Mouse (Mus musculus) adrenal gland, adult 18-20 months (tissue): ENCODE measurements at regions not wholly inside any gene's neighbourhood (a gene's known extent, or its start where the extent isn't known, plus 50 kb on each side); places are given as distances from the start of the nearest gene placed in this dataset.

Source experiments
- DNase-seq, 2 experiments: peaks; one replicate each; pipeline ENCODE4 v3.0.0; 2021 to 2022; ENCODE audit warnings: low spot score in 2 of 2

DNA sequence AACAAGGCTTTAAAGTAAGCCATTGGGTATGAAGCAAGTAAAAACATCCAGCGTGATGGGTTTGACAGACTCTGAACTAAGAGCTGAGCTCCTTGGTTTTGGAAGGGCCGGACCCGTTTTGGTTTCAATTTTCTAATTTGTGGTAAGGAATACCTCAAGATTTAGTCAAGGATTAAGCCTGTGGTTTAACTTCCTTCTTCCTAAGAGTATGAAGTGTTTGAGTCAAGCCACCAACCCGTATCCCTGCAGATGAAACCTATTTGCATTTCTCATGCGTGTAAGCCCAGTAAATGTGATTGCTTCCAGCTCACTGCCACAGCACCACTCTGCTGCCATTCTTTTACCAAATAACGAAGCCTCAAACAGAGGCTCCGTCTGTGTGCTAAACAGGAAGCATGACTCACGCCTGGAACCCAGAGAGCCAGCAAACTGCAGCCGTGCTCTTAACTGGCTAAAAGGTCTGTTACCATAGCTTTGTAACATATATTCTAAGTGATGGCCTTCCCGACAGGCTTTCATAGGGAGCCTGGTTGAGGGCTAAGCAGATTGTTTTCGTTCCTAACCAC is 149.7 kb downstream of the Etv1 start:
- DNase-seq, result peak in 1 of 2 experiments; percentile 13

DNA sequence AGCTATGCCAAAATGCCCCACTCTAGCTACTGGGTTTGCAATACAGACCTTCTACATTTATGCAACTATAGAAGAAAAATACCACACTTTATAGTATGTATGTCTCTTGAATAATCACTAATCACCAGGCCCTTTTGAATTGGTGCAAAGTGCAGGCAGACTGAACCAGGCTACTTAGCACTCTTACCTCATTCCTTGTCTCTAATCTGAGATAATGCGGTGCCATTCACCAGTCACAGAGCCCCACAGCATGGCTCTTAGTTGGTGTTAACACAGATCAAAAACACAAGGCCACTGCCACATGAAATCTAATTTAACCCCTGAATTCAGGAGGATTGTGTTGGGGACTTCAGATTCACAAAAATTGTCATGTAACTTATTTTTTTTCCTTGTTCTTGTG is 150.5 kb downstream of the Etv1 start:
- DNase-seq, result no peak

DNA sequence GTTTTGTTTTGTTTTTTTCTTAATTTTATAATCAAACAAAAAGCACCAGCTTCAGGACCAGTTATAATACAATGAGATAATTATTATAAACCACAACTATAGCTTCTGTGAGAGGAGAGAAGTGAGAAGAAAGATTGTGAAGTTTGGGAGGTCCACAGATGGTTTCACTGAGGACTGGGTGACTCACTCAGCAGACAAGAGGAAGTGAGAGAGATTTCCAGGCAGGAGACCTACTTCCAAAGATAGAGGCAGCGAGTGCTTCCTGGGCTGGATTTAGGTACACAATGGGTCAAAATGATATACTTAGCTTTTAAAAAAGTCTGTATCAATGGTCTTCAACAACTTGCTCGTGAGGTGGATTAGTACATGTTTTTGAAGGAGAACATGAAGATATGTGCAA is 152.6 kb downstream of the Etv1 start:
- DNase-seq, result no peak

DNA sequence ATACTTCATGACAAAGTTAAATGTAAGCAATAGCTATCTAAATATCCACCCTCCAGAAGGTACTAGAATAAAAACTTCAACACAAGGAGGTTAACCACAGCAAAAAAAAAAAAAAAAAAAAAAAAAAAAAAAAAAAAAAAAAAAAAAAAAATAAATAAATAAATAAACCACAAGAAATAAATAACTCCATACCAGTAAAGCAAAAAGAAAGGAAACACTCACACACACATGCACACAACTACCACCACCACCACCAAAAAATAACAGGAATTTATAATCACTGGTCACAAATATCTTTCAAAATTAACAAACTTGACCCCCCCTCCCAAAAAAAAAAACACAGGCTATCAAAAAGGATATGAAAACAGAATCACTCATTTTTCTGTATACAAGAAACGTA is 180.4 kb downstream of the Etv1 start:
- DNase-seq, result no peak

DNA sequence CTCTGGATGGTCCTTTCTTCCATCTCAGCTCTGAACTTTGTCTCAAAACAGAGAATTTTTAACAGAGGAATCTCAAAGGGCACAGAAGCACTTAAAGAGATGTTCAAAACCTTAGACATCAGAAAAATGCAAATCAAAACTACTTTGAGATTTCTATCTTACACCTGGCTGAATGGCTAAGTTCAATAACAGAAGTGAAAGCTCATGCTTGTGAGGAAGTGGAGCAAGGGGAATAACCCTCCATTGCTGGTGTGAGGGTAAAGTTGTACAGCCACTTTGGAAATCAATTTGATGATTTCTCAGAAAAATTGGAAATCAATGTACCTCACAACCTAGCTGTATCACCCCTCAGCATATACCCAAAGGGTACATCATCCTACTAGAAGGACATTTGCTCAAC is 183.1 kb downstream of the Etv1 start:
- DNase-seq, result no peak

DNA sequence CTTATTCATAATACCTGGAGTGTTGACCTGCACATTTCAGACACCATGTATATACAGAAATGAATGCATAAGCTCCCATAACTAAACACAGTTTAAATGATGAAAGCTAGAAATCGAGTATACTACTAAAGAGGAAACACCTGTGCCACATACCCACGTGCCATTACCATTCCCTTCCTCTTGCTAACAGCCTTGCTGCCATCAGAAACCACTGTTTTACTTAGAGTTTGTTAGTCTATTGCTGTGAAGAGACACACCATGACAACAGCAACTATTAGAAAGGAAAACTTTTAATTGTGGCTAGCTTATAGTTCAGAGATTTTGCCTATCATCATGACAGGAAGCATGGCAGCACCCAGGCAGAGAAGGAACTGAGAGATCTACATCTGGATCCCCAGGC is 191.2 kb downstream of the Etv1 start:
- DNase-seq, result no peak

DNA sequence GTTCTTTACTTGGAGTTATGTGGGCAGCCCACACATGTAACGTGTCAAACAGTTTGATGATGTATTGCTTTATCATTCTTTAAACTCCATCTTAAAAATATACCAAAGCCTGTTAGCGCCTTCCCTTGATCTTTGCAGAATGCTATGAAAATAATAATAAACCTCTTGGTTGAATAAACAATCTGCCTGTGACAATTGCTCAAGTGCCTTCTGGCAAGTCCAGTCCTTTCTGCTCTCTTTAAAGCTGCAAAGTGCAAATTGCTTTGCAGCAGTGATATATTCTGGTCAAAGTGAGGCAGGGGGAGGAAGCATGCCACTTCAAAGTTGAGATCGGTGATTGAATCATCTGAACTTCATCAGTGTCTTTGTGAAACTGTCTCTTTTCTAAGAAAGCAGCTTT is 193.0 kb downstream of the Etv1 start:
- DNase-seq, result no peak

DNA sequence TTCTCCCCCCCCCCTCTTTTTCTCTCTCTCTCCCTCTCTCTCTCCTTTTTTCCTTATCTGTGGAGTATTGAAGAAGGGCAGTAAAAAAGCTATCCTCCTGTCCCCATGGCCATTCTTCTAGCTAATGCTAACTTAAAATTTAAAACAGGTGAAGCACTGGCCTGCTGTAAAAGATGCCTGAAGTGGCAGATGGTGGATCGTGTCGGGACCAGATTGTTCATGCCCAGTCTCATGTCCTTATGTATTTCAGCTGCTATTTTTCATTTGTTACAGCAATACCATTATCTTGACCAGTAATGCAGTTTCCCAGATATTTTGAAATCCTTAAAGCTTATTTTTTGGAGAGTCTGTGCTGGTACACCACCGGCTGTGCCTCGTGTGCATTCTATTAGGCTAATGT is 196.3 kb downstream of the Etv1 start:
- DNase-seq, result no peak

DNA sequence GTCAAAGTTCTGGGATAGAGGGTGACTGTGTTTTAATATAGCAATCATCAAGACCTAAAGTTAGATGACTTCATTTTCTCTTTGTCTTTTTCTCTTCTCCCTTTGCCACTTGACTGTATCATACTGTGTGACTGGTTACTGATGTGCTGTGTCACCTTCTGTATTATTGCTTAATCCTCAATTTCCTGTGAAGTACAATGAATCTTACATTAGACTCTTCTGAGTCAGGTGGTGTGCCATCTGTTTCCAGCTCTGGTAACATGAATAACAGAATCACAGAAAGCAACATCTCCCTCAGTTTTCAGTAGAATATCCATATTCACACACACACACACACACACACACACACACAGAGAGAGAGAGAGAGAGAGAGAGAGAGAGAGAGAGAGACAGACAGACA is 203.2 kb downstream of the Etv1 start:
- DNase-seq, result no peak

DNA sequence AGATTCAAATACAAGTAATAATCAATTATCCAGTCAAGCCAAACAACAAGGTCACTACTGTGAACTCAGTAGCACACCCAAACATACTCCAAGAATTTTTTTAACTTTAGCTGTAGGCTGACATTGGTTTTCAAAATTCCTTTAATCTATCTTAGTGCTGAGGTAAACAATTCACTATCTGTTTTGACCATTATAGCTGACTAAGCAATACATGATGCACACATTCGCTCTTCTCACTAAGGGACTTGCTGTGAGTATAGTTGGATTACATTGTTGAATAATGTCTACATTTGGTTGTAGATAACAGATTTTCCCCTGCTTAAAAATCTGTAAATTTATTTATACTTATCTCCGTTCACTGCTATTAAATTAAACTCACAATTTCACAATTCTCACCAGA is 206.7 kb downstream of the Etv1 start:
- no peak for DNase-seq

DNA sequence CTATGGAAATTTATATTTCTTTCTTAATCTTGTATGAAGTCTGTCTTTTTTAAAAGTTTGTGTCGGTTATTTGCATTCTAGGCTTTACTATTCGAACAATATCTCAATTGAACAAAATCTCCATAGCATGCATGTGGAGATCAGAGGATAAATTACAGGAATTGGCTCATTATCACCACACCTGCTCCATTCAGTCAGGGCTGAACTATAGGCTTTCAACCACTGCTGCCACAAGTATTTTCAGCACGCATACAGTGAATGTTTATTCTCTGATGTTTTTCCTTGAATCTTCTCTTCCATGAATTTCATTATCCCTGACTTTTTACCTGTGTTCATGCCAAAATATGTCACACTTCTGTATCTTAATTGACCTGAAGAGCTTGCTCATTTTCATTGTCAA is 207.2 kb downstream of the Etv1 start:
- DNase-seq, result no peak

DNA sequence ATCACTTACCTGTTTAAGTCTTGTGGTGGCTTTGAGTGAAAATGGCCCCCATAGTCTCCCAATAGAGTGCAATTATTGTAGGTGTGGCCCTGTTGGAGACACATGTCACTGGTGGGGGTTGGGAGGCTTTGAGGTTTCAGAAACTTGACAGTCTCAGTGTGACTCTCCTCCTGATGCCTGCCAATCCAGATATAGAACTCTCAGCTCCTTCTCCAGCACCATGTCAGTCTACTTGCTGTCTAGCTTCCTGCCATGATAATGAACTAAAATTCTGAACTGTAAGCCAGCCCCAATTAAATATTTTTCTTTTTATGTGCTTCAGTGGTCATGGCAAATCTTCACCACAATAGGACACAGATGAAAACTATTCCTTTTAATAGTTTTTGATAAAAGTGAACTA is 208.1 kb downstream of the Etv1 start:
- no peak for DNase-seq

DNA sequence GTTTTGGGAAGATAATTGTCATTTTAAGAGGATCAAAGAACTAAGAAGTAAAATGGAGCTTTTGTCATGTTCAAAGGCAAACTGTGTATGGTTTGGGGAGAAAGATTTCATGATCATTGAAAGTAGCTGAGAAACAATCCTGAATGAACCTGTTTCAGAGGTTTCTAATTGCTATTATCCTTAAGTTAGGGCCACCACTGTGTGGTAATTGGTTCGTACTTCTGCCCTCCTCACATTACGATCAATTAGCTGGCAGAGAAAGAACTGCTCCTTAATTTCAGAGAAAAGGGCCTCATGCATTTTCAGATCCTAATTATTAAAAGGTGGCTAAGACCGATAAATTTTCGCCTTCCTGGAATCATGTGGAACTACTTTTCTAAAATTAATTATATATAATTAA is 208.6 kb downstream of the Etv1 start:
- no peak for DNase-seq

DNA sequence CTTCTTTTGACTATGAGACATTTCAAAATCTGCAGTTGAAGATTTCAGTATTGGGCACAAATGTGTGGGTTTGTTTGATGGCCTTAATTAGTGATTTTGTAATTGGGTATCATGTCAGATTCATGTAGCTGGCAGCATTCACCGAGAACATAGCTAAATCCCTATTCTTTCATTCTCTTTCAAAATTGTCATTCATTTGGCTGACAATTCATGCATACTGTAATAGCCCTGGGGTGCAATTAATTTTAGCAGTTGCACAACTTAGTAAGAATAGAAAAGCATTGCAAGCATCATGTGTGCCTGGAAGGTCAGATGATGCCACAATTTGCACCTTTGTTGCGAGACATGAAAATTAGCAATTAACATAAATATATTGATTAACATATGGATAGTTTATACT is 248.0 kb downstream of the Etv1 start:
- no peak for DNase-seq

DNA sequence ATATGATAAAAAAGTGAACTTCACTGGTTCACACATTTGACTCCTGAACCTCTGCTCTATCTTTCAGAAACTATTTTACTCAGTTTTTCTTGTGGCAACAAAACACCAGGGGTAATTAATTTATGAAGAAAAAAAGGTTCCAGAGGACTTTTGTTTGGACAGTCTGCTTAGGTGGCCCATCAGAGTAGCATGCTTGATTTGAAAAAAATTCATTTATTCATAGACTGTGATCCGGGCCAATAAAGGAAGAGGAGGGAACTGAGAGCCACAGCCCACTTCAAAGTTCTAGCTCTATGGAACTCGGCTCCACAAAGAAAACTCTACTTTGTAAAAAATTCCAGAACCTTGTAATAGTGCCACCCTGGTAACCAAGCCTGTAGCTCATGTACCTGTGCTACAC is 248.8 kb downstream of the Etv1 start:
- DNase-seq, result no peak

DNA sequence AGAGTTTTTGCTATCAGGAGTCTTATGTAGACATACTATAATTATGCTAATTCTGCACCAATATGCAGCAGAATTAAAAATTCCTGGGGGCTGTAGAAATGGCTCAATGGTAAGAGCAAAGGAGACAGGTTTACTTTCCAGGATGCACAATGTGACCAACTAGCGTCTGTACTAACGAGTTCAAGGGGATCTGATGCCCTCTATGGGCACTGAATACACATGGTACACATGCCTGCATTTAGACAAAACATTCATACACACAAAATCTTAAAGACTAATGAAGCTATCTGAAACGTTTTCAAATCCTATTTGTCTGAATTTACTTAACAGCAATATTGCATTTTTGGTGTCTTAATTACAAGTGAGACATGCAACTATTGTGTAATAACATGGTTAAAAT is 254.8 kb downstream of the Etv1 start:
- no peak for DNase-seq

DNA sequence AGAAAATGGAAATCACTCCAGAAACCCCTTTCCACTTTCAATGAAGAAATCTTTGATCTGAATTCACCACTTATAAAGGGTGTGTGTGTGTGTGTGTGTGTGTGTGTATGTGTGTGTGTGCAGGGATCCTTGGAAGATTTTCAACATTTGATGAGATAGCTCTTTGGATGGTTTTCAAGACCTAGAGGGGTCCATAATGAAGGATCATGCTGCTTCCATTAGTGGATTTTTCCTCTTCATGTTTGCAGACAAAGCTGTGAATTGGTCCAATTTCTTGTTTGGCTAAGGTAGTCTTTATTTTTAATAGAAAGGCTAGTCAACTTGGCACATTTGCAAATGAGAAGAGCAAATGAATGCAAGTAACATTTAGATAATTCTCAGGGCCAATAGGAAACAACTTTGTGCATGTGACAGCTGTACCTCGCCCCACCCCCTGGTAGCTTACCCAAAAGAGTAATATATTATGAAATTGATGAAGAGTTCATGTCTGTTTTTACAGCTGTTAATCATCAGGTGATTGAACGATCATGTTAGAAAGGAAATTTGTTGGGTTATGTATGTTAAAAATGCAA is 257.4 kb downstream of the Etv1 start:
- DNase-seq, result no peak

DNA sequence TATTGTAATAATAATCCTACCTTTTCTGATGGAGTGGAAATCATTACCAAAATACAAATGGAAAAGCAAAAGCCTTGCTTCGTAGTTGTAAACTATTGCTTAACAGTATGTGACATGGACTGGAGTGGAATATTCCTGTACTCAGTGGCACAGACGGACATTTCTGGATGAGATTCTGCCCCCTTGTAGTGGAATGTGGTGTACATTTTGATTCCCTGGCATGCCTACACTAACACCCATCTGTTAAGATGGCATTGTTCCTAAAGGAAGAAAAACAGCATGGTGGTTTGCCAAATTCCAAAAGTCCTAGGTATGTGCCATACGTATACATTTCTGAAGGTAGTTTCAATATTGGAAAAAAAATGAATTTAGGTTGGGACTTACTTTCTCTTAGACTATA is 258.9 kb downstream of the Etv1 start:
- DNase-seq, result no peak

DNA sequence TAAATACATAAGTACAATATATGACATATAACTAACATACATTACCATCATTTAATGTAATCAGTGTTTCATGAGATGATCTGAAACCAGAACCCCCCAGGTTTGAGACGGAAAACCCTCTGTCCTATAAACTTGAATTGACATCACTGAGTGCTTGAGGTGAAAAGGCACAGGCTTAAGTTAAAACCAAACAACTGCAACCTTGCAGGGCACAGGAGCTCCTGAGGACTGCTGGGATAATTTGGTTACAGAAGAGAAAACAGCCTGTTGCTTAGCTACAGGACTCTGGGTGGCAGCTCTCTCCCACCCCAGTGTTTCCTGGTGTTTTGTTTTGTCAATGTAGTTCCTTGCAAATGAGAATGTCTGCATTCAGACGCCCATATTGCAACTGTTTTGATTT is 259.5 kb downstream of the Etv1 start:
- no peak for DNase-seq

DNA sequence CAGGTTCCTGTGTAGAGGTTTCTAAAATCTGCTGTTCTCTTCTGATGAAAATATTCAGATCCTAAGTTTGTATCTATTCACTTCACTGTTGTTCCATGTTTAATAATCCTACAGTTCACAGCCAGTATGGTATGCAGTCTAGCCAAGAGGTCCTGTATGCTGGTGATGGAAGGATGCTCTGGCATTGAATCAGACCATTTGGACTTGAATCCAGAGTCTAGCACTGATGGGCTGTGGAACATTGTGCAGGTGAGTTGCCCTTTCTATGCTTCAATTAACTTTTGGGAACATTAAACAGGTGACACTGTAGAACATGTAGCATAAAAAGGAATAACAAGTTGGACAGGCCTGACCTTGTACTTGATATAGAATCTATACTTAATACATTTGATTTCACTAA is 267.9 kb downstream of the Etv1 start:
- no peak for DNase-seq

DNA sequence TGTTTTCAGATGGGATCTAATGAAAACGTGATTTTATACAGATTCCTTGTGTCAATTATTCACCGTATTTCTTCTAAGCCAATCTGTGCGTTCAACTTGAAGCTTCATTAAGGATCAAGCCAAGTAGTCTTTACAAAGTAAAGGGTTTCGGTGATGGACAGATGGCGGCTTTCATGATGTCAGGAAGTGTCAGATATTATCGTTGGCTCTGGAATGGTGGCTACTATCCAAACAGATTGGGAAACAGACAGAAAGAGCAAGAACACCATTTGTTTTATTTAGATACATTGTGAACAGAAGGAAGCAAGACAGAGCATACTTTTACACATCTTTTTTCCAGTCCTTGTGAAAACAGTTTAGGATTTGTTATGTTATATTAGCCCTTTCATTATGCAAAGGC is 269.3 kb downstream of the Etv1 start:
- DNase-seq, result no peak

DNA sequence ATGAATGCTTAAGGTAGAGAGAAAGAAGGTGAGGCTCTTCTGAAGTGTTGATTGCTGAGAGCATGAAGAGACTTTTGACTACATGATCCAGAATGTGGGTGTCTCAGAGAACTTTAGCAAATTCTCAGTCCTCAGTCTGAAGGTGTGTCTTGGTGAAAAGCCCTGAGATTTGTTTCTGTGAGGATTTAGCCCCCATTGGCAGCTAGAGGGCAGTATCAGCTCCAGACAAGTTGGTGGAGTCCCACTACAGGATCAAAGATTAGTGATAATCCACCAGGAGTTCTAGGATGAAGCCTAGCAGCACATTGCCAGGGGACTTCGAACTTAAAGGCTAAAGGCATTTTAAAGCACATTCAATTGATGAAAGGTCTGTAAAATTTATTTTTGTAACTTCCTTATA is 269.8 kb downstream of the Etv1 start:
- DNase-seq, result peak; percentile 19 to 32

DNA sequence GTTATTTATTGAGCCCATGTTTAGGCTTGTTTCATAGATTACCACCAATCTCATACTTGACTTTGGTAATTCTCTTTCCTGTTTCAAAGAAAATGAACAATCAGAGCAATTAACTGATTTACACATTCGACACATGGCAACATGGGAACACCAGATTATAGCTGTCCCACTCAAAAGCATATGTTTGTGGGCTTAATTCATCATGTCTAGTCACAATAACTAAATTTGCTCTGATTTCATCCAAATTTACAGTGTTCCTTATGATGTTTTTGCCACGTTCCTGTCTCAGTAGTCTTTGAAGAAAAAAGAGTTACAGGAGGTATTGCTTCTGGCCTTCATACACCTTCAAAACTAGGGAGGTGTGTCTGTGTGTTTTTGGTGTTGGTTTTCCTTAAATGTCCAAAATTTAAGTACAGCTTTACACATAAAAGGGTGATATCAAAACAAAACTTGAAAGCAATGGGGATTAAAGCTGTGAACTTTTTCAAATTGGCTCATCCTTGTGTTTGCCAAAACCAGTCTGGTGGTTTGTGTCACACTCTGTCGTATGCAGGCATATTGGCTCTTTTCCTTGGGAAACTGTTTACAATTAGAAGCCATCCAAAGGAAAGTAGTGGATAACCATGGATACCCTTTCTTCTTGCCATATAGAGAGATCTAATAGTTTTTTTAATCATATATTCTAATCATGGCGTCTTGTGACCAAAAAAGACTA is 291.3 kb downstream of the Etv1 start:
- no peak for DNase-seq
